Mouse (Mus musculus): Measurements from ENCODE around the gene 2210016L21Rik. TPM values are rescaled to one million over a fixed set of nuclear protein-coding genes. Genes with fewer than 3 reads are reported as not detected.

Gene 2210016L21Rik
- 0.94 TPM for polyA plus RNA-seq (2014; fragmentation: Illumina TruSeq; extraction: RNeasy Lipid Tissue Mini Kit (QIAGEN cat#74804))

GRCm38 (mm10) chr5:114942074-114942765 lies at the start of gene 2210016L21Rik:
2210016L21Rik (plus strand) TSS chr5:114942158.

DNA sequence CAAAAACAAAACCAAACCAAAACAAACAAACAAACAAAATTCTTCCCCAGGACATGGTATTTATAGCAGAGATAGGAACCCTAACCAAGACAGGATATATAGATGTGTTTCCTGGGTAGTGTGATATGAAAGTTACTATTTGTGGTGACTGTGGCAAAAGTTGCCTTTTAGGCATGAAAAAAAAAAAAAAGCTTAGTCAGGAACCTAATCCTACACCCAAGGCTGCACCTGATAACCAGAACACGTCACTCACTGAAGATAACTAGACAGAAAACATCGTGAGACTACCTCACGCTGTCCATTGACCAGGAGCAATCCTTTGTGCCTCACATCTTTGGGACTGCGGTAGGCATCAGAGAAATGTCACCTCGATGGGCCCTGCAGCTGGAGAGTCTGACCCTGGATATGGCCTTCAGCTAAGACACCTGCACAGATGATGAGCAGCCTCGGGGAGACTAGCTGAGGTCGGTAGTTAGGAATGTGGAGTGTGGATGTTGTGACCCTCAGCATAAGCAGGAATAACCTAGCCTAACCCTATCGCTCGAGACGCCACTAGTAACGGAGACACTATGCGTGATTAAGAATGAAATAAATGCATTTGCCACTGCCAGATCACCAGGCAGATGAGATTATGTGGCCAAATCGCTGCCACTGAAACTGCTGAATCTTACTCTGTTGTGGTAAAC lies 45.1 kb upstream of the 2210016L21Rik start, which contains the start of gene Oasl2:
Gene Oasl2 (plus strand): TSS at position 249 of the 686 bp plus-strand sequence.

GRCm38 (mm10) chr5:114922998-114923473 lies 18.9 kb upstream of the 2210016L21Rik start, which contains the start of gene Oasl1:
Oasl1 (plus strand) TSS chr5:114923240.

GRCm38 (mm10) chr5:114970824-114971227 lies 28.9 kb downstream of the 2210016L21Rik start, which contains the start of gene Hnf1a:
Hnf1a (minus strand) TSS chr5:114971094.

Other genes with a start within 250 kb of the 2210016L21Rik start
- 1.7 TPM for gene Tchp, start 234.4 kb upstream of the 2210016L21Rik start, polyA plus RNA-seq (2014; fragmentation: Illumina TruSeq; extraction: RNeasy Lipid Tissue Mini Kit (QIAGEN cat#74804))
- gene Ankrd13a, start 167.5 kb upstream of the 2210016L21Rik start, polyA plus RNA-seq (2014; fragmentation: Illumina TruSeq; extraction: RNeasy Lipid Tissue Mini Kit (QIAGEN cat#74804)) = 52.5 TPM
- gene Git2, start 166.6 kb upstream of the 2210016L21Rik start, polyA plus RNA-seq (2014; fragmentation: Illumina TruSeq; extraction: RNeasy Lipid Tissue Mini Kit (QIAGEN cat#74804)) = 20.9 TPM
- gene 1500011B03Rik, start 118.7 kb upstream of the 2210016L21Rik start, polyA plus RNA-seq (2014; fragmentation: Illumina TruSeq; extraction: RNeasy Lipid Tissue Mini Kit (QIAGEN cat#74804)) = 60.0 TPM
- not detected for gene 4930519G04Rik, start 88.5 kb upstream of the 2210016L21Rik start, polyA plus RNA-seq (2014; fragmentation: Illumina TruSeq; extraction: RNeasy Lipid Tissue Mini Kit (QIAGEN cat#74804))
- gene Gm9936, start 83.5 kb upstream of the 2210016L21Rik start, polyA plus RNA-seq (2014; fragmentation: Illumina TruSeq; extraction: RNeasy Lipid Tissue Mini Kit (QIAGEN cat#74804)) = not detected
- gene Oasl2, start 45.2 kb upstream of the 2210016L21Rik start, polyA plus RNA-seq (2014; fragmentation: Illumina TruSeq; extraction: RNeasy Lipid Tissue Mini Kit (QIAGEN cat#74804)) = 56.7 TPM
- 0.68 TPM for gene Oasl1, start 18.9 kb upstream of the 2210016L21Rik start, polyA plus RNA-seq (2014; fragmentation: Illumina TruSeq; extraction: RNeasy Lipid Tissue Mini Kit (QIAGEN cat#74804))
- not detected for gene Hnf1a, start 28.9 kb downstream of the 2210016L21Rik start, polyA plus RNA-seq (2014; fragmentation: Illumina TruSeq; extraction: RNeasy Lipid Tissue Mini Kit (QIAGEN cat#74804))
- gene Sppl3, start 69.0 kb downstream of the 2210016L21Rik start, polyA plus RNA-seq (2014; fragmentation: Illumina TruSeq; extraction: RNeasy Lipid Tissue Mini Kit (QIAGEN cat#74804)) = 155 TPM
- not detected for gene Gm10401, start 156.1 kb downstream of the 2210016L21Rik start, polyA plus RNA-seq (2014; fragmentation: Illumina TruSeq; extraction: RNeasy Lipid Tissue Mini Kit (QIAGEN cat#74804))
- gene Acads, start 177.2 kb downstream of the 2210016L21Rik start, polyA plus RNA-seq (2014; fragmentation: Illumina TruSeq; extraction: RNeasy Lipid Tissue Mini Kit (QIAGEN cat#74804)) = not detected
- gene Unc119b, start 192.8 kb downstream of the 2210016L21Rik start, polyA plus RNA-seq (2014; fragmentation: Illumina TruSeq; extraction: RNeasy Lipid Tissue Mini Kit (QIAGEN cat#74804)) = 6.2 TPM
- 85.2 TPM for gene Mlec, start 216.0 kb downstream of the 2210016L21Rik start, polyA plus RNA-seq (2014; fragmentation: Illumina TruSeq; extraction: RNeasy Lipid Tissue Mini Kit (QIAGEN cat#74804))

Measured in ovary, adult 10 weeks (tissue).